Mouse (Mus musculus) retina, embryonic 14.5 days (tissue): ENCODE results near the gene Fgd1.

Source experiments
- DNase-seq: peaks from one replicate; pipeline ENCODE4 v3.0.0-alpha.2; 2015; ENCODE audit warnings: low spot score

Gene Fgd1

DNA sequence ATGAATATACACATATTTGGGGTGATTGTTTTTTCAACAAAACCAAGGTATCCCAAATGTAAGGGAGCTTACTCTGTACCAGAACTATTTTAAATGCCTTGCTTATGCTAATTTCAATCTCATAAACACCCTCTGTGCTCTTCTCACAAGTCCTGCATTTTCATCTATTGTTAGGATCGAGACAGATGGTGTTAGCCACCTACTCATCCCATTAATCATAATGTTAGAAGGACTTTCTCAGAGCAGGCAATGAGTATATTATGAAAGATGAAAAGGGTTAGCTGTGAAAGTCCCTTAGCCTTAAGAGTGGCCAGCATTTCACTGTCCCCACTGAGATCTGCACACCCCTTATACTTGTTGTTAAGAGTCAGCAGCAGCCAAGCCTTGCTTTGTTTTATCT, 41.5 kb downstream of the Fgd1 start:
- DNase-seq = no peak

DNA sequence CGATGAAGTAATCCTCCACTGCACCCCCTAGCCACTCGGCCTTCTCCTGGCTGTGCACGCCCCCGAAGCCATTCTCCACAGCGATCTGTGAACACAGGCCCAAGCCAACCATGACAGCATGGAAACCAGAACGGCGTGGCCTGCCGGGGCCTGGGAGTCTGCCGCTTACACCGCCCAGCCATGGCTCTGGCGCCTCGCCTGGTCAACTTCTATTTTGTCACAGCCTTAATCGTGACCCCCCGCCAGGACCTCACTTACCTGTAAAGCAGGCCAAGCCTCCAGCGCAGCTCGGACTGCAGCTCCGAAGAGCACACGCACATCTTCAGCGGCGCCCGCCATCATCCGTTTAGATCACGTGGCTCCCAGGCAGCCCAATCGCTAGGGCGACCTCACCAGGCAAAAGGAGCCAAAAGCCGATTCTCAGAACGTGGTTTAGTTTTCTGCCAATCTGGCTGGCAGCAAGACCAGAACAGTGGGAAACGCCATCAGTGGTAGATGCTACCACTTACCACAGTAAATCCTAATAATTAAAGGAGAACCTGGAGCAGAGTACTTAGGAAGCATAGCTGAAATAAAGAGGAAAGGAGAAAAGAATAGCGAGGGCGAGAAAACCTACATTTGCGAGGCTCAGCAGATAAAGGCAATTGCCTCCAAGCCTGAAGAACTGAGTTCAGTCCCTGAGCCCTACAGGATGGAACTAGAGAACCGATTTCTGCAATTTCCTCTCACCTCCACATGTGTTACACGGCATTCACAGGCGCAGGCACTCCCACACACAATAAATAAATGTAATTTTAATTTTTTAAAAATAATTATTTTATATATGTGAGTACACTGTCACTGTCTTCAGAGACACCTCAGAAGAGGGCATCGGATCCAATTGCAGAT, 50.5 kb downstream of the Fgd1 start, which contains the start of gene Tsr2:
Tsr2 (minus strand) TSS at position 373 of the 888 bp plus-strand sequence.
- DNase-seq = peak; percentile 80

DNA sequence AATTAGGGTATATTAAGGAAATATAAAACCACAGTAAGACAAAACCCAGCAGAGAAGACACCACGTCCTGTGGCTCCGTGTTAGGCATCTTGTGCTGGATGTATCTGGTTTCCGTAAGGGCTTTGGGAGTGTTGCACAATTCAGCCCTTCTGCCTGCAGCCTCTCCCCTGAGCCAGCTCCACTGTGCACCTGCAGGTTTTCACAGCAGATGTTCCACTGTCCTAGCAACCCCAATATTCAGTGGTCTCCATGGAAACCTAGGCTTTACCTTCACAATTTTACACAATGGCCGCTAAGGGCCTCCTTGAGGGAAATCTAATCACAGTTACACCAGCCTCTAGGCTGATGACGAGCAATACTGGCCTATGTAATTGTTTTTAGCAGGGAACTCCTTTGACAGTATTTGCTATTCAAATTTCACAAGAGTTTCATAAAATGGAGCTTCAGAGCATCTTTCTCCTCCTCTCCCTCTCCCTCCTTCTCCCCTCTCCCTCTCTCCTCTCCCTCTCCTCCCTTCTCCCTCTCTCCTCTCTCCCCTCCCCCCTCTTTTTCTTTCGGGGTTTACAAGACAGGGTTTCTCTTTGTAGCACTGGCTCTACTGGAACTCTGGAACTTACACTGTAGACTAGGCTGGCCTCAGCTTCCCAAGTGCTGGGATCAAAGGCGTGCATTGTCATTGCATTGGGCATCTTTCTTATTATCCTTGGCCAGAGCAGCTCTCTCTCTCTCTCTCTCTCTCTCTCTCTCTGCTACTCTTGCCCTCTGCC, 61.5 kb downstream of the Fgd1 start:
- DNase-seq = no peak

DNA sequence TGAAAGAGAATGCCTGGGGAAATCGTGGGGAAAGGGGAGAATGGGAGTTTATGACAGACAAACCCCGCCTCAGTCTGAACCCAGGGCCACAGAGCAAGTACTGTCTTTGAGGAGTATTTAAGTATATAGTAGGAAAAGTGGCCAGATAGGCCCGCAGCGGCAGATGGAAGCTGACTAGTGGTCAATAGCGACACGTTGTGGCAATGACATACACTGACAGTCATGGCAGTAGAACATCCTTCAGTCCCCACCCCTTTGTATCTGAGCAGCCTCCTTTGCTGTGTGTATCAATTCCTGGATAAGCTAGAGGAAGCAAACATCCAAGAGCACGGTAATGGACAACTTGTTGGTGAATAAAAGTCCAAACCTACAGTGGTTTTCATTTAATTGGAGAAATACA, 70.8 kb downstream of the Fgd1 start:
- DNase-seq = peak; percentile 63

DNA sequence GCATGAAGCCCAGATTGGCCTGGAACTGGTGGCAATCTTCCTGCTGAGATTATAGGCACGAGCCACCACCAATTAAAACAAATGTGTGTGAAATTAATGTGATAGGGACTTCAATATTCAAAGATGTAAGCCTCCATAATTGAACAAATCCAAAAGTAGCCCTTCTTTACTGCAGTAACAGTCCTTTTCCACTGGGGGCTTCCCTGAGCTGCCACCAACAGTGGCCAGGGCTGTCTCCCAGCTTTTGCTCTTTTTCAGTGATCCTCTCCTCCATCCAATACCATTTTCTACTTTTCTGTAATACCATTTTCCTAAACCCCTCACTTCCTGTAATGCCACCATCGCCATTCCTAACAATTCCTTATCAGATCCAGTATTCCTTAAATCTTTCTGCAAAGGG, 71.5 kb downstream of the Fgd1 start:
- peak; percentile 57 for DNase-seq

DNA sequence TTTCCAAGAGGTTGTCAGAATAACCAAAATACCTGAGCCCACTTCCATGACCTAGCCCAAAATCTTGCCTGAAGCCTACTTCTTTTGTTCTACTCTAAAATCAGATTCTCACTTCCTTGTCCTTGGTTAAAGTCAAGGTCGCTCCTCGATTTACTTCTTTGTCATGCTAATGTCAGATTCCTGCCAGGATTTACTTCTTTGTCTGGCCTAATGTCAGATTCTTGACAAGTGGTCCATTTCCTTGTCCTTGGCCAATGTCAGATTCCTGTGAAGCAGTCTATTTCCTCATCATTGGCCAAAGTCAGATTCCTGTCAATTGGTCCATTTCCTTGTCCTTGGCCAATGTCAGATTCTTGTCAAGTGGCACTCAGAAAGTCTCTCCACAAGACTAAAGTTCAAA, 78.0 kb downstream of the Fgd1 start:
- DNase-seq = no peak

DNA sequence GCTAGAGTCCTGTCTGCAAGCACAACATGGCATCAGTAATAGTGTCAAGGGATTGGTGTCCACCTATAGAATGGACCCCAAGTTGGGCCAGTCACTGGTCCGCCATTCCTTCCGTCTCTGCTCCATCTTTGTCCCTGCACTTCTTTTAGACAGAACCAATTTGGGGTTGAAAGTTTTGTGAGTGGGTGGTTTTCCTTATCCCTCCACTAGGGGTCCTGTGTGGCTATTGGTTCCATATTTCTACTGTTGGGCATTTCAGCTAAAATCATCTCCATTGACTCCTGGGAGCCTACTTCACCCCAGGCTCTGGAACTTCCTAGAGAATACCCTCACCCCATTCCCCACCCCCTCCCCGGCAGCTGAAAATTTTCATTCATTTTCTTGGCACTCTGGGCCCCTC, 84.5 kb downstream of the Fgd1 start:
- DNase-seq = peak; percentile 12

DNA sequence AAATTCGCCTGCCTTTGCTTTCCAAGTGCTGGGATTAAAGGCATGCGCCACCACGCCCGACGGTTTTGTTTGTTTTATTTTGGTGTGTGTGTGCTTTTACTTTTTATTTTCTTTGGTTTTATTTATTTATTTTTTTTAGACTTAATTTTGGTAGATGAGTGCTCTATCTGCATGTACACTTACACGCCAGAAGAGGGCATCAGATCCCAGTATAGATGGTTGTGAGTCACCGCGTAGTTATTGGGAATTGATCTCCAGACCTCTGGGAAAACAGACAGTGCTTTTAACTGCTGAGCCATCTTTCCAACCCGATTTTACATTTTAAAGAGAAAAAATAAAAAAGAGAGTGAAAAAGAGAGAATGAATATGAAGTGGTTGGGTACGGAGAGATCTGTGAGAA, 86.8 kb downstream of the Fgd1 start:
- peak; percentile 29 for DNase-seq
